Mouse (Mus musculus) kidney, adult 2 months (tissue): ENCODE results near the gene Plcl1. TPM values are rescaled to one million over a fixed set of nuclear protein-coding genes. Genes with fewer than 3 reads are reported as not detected.

ENCODE experiments used
- DNase-seq: peaks from one replicate; pipeline ENCODE4 v3.0.0; 2021
- H3K27ac ChIP-seq: fragments of 200-500 bp; 2 replicates; pipeline ENCODE4 v1.5.1; 2012; ENCODE audit warnings: low read depth, low read length, control low read depth, inconsistent platforms; ENCODE audit not compliant: insufficient read depth
- H3K27me3 ChIP-seq: fragments of 200-500 bp; replicated peaks from 2 replicates; pipeline ENCODE4 v1.6.1; 2012; ENCODE audit warnings: mild to moderate bottlenecking, moderate library complexity, low read length, inconsistent platforms; ENCODE audit not compliant: control insufficient read depth, insufficient read depth
- H3K36me3 ChIP-seq: fragments of 200-500 bp; 2 replicates; pipeline ENCODE4 v1.6.1; 2012; ENCODE audit warnings: mild to moderate bottlenecking, moderate library complexity, low read length, inconsistent platforms; ENCODE audit not compliant: control insufficient read depth, insufficient read depth
- H3K4me1 ChIP-seq: fragments of 200-500 bp; 2 replicates; pipeline ENCODE4 v1.6.1; 2011; ENCODE audit warnings: low read length; ENCODE audit not compliant: control insufficient read depth, insufficient read depth
- H3K4me3 ChIP-seq: fragments of 200-500 bp; 2 replicates; pipeline ENCODE4 v1.5.1; 2011; ENCODE audit warnings: mild to moderate bottlenecking, low read depth, low read length, control low read depth; ENCODE audit not compliant: insufficient read depth
- CTCF ChIP-seq: fragments of 200-500 bp; conservative IDR thresholded peaks from 2 replicates; pipeline ENCODE4 v1.5.1; 2011; ENCODE audit warnings: low read depth, mild to moderate bottlenecking, control low read depth, low read length, moderate library complexity, mixed read lengths; ENCODE audit not compliant: insufficient read depth, insufficient read length
- POLR2A ChIP-seq: fragments of 200-500 bp; IDR thresholded peaks from one replicate; pipeline ENCODE4 v1.6.1; 2011; ENCODE audit warnings: low read depth, low read length, control low read depth
- WGBS: fragments of 180-500 bp; shearing (Covaris S2); methylation state at CpG from one replicate; pipeline ENCODE4 v1.1.7; 2018; 5-methylcytosine and 5-hydroxymethylcytosine counted together
- polyA plus RNA-seq: library from polyadenylated mRNA; depleted of rRNA; stranded (reverse); fragments of >200 nt; gene quantifications from 2 replicates; pipeline ENCODE4 v1.2.3, GENCODE M21; 2012

The Plcl1 gene
- polyA plus RNA-seq, 1 experiment = 4.2 TPM

DNA sequence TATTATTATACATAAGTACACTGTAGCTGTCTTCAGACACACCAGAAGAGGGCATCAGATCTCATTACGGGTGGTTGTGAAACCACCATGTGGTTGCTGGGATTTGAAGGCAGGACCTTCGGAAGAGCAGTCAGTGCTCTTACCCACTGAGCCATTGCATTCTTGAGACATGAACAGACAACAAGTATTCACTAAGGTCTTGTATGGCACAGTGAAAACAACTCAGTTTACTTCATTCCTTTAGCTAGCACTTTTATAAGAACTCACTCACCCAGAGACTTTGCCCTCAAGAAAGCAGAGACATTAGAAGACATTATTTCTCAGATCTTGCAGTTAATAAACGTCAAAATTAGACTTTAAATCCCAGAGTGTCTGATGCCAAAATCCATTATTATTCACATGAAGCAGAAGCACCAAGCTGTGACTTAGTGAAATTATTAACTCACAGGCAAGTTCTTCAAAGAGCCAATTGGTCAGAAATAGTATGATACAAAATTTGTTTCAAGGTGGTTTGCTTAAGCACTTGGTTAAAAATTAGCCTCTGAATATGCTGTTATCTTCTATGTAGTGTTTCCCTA is 293.8 kb downstream of the Plcl1 start:
- peak; percentile 90 for DNase-seq
- WGBS = 44% methylated on average over 3 of the region's 3 CpGs
- H3K27ac ChIP-seq = peak overlapping the region; percentile 61

DNA sequence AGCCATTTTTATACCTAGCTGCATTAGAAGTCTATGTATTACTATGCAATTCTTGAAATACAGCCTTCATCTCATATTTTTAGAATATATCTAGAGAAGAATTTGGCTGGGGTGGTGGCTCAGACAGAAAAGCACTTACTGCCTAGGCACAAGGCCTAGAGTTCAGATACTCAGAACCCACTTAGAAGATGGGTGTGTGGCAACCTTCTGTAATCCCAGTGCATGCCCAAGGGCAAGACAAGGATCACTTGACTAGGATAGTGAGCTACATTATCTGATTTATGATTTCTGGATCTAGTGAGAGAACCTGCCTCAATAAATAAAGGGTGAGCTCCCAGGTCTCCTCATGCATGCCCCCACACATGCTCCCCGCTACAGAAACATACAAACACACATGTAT is 294.3 kb downstream of the Plcl1 start:
- Histone ChIP-seq H3K4me3 (no peak overlapping the region), H3K36me3 (no peaks in the 10 kb centered on the region; the same call in 1 of the 2 replicates), H3K27ac (peak overlapping the region; percentile 99), H3K4me1 (peaks cover 16% of the 10 kb centered on the region), H3K27me3 (no peaks in the 10 kb centered on the region)
- peak; percentile 59 for DNase-seq
- WGBS = 83% methylated on average over 1 of the region's 1 CpGs
- TF ChIP-seq POLR2A (no peak), CTCF (no peak)

More for the DNA sequence above, 293.8 kb downstream of the Plcl1 start:
- Histone ChIP-seq H3K4me1 (peaks cover 14% of the 10 kb centered on the region), H3K27me3 (no peaks in the 10 kb centered on the region), H3K36me3 (no peaks in the 10 kb centered on the region; the same call in 1 of the 2 replicates), H3K4me3 (no peak overlapping the region)
- no peak for TF ChIP-seq CTCF
- no peak for TF ChIP-seq POLR2A

DNA sequence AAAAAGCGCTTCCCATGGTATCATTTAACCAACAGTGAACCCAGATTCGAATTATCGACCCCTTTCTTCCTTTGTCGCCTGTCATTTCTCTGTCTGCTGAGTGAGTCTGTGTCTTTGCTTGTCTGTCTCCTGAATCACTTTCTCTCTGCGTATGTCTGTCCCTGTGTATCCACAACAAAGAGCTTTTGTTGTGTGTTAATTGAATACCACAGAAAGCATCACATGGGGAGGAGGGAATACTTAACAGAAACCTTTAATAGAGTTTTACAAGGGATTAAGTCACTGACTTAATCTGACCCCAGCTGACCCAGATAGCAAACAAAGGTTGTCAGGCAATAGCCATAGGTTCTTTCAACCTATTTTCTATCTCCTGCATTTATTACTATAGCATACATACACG is 295.0 kb downstream of the Plcl1 start:
- H3K36me3 ChIP-seq = no peaks in the 10 kb centered on the region; the same call in 1 of the 2 replicates
- H3K27me3 ChIP-seq = no peaks in the 10 kb centered on the region
- no peak for DNase-seq
- no peak for TF ChIP-seq CTCF
- TF ChIP-seq POLR2A = no peak
- H3K4me3 ChIP-seq = no peak overlapping the region
- H3K4me1 ChIP-seq = peaks cover 20% of the 10 kb centered on the region
- peak overlapping the region; percentile 82 for H3K27ac ChIP-seq
- WGBS = 73% methylated on average over 6 of the region's 6 CpGs

DNA sequence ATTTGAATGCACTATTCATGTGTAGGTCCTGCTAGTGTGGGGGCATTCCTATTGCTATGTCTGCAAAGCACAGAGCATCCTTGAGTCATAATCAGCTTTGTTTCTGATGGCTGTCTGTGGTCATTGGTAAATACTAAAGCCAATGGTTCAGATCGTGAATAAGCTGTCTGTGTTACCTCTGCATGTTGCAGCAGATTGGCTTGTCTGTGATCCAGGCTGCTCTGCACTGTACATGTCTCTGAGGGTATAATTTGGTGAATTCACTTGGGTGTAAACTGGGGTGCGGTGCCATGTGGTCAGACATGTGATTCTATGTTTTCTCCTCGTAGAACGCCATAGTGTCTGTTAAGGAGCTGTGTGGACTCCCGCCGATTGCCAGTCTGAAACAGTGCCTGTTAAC is 295.9 kb downstream of the Plcl1 start:
- Histone ChIP-seq H3K27ac (no peak overlapping the region), H3K36me3 (no peaks in the 10 kb centered on the region; the same call in 1 of the 2 replicates), H3K27me3 (no peaks in the 10 kb centered on the region), H3K4me3 (no peak overlapping the region), H3K4me1 (peaks cover 25% of the 10 kb centered on the region)
- WGBS = 93% methylated on average over 6 of the region's 6 CpGs
- DNase-seq = no peak
- no peak for TF ChIP-seq POLR2A
- no peak for TF ChIP-seq CTCF

DNA sequence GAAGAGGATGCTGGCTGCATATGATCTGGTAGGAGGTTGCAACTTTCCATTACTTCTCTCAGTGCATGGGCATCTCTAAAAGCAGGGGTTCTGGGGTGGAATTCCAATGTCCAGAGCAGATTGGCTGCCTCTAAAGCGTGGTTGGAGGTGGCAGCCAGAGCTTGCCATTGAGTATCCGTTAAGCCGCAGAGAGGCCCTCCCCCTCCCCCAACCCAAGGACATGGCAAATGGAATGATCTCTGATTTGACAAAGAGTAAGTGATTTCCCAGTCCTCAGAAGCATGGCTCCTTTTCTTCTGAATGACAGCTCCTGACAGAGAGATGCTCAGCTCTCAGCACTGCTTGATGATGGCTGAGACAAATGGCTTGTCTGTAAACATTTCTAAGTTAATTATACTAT is 296.4 kb downstream of the Plcl1 start:
- no peak for DNase-seq
- TF ChIP-seq CTCF (no peak), POLR2A (no peak)
- 88% methylated on average over 3 of the region's 3 CpGs for WGBS
- Histone ChIP-seq H3K36me3 (no peaks in the 10 kb centered on the region; the same call in 1 of the 2 replicates), H3K4me1 (peaks cover 26% of the 10 kb centered on the region), H3K27ac (no peak overlapping the region), H3K27me3 (no peaks in the 10 kb centered on the region), H3K4me3 (no peak overlapping the region)

DNA sequence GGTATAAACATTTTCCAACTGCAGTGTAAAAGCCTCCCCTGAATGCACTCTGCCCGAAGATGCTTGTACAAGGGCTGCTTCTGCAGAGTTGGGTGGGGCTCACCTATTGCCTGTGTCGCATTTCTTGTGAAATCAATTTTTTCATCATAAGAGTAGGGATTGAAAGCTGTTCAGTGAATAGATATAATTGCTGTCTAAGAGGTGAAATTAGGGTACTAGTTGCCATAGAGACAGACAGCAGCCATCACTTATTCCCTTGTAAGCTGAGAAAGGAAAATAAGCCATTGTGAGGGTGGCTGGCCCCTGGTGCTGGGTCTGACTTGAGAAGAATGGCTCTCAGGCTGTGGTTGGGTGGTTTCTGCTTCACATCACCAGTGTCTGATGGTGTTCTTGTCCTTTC is 299.0 kb downstream of the Plcl1 start:
- no peak overlapping the region for H3K4me3 ChIP-seq
- TF ChIP-seq POLR2A = no peak
- TF ChIP-seq CTCF = no peak
- peak overlapping the region; percentile 70 for H3K27ac ChIP-seq
- DNase-seq = no peak
- 79% methylated on average over 2 of the region's 2 CpGs for WGBS
- H3K4me1 ChIP-seq = peaks cover 23% of the 10 kb centered on the region
- no peaks in the 10 kb centered on the region for H3K27me3 ChIP-seq
- no peaks in the 10 kb centered on the region for H3K36me3 ChIP-seq

DNA sequence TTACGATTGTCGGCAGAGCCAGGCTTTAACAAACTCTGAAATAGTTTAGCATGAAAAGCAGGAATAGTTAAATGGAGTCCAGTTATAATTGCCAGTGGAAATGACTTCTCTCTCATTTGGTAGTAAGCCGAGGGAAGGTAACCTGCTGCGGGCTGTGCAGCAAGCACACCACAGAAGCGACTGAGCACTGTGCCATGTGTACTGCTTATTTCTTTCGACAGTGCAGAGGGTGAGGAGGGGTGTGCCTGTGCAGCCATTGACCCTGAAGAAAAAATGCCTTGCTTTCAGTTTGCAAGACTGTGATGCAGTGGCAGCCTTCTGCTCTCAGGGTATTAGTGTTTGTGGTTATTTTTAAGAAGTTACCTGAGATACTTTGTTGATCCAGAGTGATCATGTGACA is 299.5 kb downstream of the Plcl1 start:
- WGBS = 48% methylated on average over 6 of the region's 6 CpGs
- H3K4me3 ChIP-seq = no peak overlapping the region
- peaks cover 20% of the 10 kb centered on the region for H3K4me1 ChIP-seq
- peak overlapping the region; percentile 70 for H3K27ac ChIP-seq
- no peak for TF ChIP-seq CTCF
- no peak for TF ChIP-seq POLR2A
- DNase-seq = peak; percentile 43
- H3K36me3 ChIP-seq = no peaks in the 10 kb centered on the region
- H3K27me3 ChIP-seq = no peaks in the 10 kb centered on the region

DNA sequence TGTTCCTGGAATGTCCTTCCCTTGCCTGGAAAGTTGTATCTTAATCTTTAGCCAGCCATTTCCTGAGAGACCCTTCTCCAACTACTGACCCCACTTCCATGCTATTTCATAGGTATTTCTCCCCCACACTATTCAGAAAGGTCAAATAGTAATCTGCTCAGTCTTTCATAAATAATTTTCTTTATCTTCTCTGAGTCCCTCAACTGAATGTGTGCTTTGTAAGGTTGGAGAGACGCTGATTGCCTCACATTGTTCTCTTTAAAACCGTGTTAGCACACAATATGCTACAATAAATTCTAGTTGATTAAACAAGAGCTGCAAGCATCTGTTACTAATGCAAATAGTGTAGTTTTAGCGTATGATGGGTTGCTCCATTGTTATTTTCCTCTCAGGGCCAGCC is 300.0 kb downstream of the Plcl1 start:
- TF ChIP-seq POLR2A (no peak), CTCF (no peak)
- H3K4me3 ChIP-seq = no peak overlapping the region
- peak overlapping the region; percentile 99 for H3K27ac ChIP-seq
- WGBS = 62% methylated on average over 3 of the region's 3 CpGs
- DNase-seq = no peak
- peaks cover 19% of the 10 kb centered on the region for H3K4me1 ChIP-seq
- H3K36me3 ChIP-seq = no peaks in the 10 kb centered on the region
- H3K27me3 ChIP-seq = no peaks in the 10 kb centered on the region
